Mouse (Mus musculus): ENCODE data around the gene Gm11273. TPM values are rescaled to one million over a fixed set of nuclear protein-coding genes. Genes with fewer than 3 reads are reported as not detected.

The Gm11273 gene
- polyA plus RNA-seq, 1 experiment from 2014 or later = 4.9 TPM

DNA sequence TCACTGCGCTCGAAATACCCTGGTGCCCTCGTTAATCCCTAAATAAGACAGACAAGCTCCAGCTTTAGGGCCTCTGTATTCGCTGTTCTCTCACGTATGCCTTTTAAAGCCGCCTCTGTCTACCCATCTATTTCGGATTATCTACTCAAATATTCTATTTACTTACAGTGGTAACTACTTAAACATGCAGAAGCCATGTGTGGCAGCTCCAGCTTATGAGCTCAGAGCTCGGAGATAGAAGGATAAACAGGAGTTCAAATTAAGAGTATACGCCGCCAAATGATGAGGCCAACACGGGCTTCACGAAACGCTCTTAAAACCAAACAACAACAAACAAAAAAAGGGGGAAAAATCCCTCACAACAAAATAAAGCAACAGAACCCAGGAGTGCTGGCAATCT lies 48.2 kb downstream of the Gm11273 start:
- DNase-seq (ENCODE audit: low spot score) = no peak

Other genes with a start within 250 kb of the Gm11273 start
- gene Gpx5, start 208.7 kb downstream of the Gm11273 start, polyA plus RNA-seq (2015; fragmentation: Nextera tagmentation; extraction: Ambion mirVana) = not detected in 2 replicates
- 1.7 and 1.9 TPM in 2 replicates for gene Gpx6, start 189.3 kb downstream of the Gm11273 start, polyA plus RNA-seq (2015; fragmentation: Nextera tagmentation; extraction: Ambion mirVana)
- gene Olfr1367, start 154.5 kb downstream of the Gm11273 start, polyA plus RNA-seq (2015; fragmentation: Nextera tagmentation; extraction: Ambion mirVana) = not detected in 2 replicates
- 10.4 and 11.3 TPM in 2 replicates for gene Zscan12, start 138.6 kb downstream of the Gm11273 start, polyA plus RNA-seq (2015; fragmentation: Nextera tagmentation; extraction: Ambion mirVana)
- gene Zkscan3, start 98.7 kb downstream of the Gm11273 start, polyA plus RNA-seq (2015; fragmentation: Nextera tagmentation; extraction: Ambion mirVana) = 49.1 and 58.1 TPM in 2 replicates
- gene Pgbd1, start 60.4 kb downstream of the Gm11273 start, polyA plus RNA-seq (2015; fragmentation: Nextera tagmentation; extraction: Ambion mirVana) = 1.4 and 1.5 TPM in 2 replicates
- gene Zscan26, start 47.7 kb downstream of the Gm11273 start, polyA plus RNA-seq (2015; fragmentation: Nextera tagmentation; extraction: Ambion mirVana) = 18.1 and 23.6 TPM in 2 replicates
- gene Nkapl, start 32.9 kb downstream of the Gm11273 start, polyA plus RNA-seq (2015; fragmentation: Nextera tagmentation; extraction: Ambion mirVana) = 0.82 and 1.3 TPM in 2 replicates
- gene Zkscan4, start 22.5 kb downstream of the Gm11273 start, polyA plus RNA-seq (2015; fragmentation: Nextera tagmentation; extraction: Ambion mirVana) = 1.1 and 1.2 TPM in 2 replicates
- not detected in 2 replicates for gene Gm10065, start 22.0 kb downstream of the Gm11273 start, polyA plus RNA-seq (2015; fragmentation: Nextera tagmentation; extraction: Ambion mirVana)
- 0.22 TPM in 2 replicates for gene AK157302, start 6.2 kb downstream of the Gm11273 start, polyA plus RNA-seq (2015; fragmentation: Nextera tagmentation; extraction: Ambion mirVana)
- 3.2 and 4.4 TPM in 2 replicates for gene Zkscan8, start 29.7 kb upstream of the Gm11273 start, polyA plus RNA-seq (2015; fragmentation: Nextera tagmentation; extraction: Ambion mirVana)
- 0.04 TPM in 1 of 2 replicates, not detected in the other for gene Olfr1366, start 41.4 kb upstream of the Gm11273 start, polyA plus RNA-seq (2015; fragmentation: Nextera tagmentation; extraction: Ambion mirVana)
- not detected in 2 replicates for gene Olfr1535, start 58.5 kb upstream of the Gm11273 start, polyA plus RNA-seq (2015; fragmentation: Nextera tagmentation; extraction: Ambion mirVana)
- gene Olfr1364, start 80.3 kb upstream of the Gm11273 start, polyA plus RNA-seq (2015; fragmentation: Nextera tagmentation; extraction: Ambion mirVana) = not detected in 2 replicates
- not detected in 2 replicates for gene Olfr1362, start 112.6 kb upstream of the Gm11273 start, polyA plus RNA-seq (2015; fragmentation: Nextera tagmentation; extraction: Ambion mirVana)
- gene Olfr11, start 141.1 kb upstream of the Gm11273 start, polyA plus RNA-seq (2015; fragmentation: Nextera tagmentation; extraction: Ambion mirVana) = not detected in 2 replicates
- gene Olfr1361, start 162.0 kb upstream of the Gm11273 start, polyA plus RNA-seq (2015; fragmentation: Nextera tagmentation; extraction: Ambion mirVana) = not detected in 2 replicates
- not detected in 2 replicates for gene Olfr1360, start 176.0 kb upstream of the Gm11273 start, polyA plus RNA-seq (2015; fragmentation: Nextera tagmentation; extraction: Ambion mirVana)
- not detected in 2 replicates for gene Olfr1359, start 196.7 kb upstream of the Gm11273 start, polyA plus RNA-seq (2015; fragmentation: Nextera tagmentation; extraction: Ambion mirVana)
- 8.9 and 16.3 TPM in 2 replicates for gene Hist1h2bl, start 214.7 kb upstream of the Gm11273 start, polyA plus RNA-seq (2015; fragmentation: Nextera tagmentation; extraction: Ambion mirVana)
- 110 and 183 TPM in 2 replicates for gene Hist1h2ai, start 215.0 kb upstream of the Gm11273 start, polyA plus RNA-seq (2015; fragmentation: Nextera tagmentation; extraction: Ambion mirVana)
- gene Hist1h3h, start 216.2 kb upstream of the Gm11273 start, polyA plus RNA-seq (2015; fragmentation: Nextera tagmentation; extraction: Ambion mirVana) = 43.7 and 67.6 TPM in 2 replicates
- gene Hist1h2bm, start 220.6 kb upstream of the Gm11273 start, polyA plus RNA-seq (2015; fragmentation: Nextera tagmentation; extraction: Ambion mirVana) = 22.0 and 29.1 TPM in 2 replicates
- 1.0 and 1.8 TPM in 2 replicates for gene Hist1h4j, start 233.6 kb upstream of the Gm11273 start, polyA plus RNA-seq (2015; fragmentation: Nextera tagmentation; extraction: Ambion mirVana)
- 16.8 and 24.8 TPM in 2 replicates for gene Hist1h4k, start 249.1 kb upstream of the Gm11273 start, polyA plus RNA-seq (2015; fragmentation: Nextera tagmentation; extraction: Ambion mirVana)

Data from thymus, postnatal 0 days (tissue).